Mouse (Mus musculus): ENCODE data around the gene Mark2.

Gene Mark2

DNA sequence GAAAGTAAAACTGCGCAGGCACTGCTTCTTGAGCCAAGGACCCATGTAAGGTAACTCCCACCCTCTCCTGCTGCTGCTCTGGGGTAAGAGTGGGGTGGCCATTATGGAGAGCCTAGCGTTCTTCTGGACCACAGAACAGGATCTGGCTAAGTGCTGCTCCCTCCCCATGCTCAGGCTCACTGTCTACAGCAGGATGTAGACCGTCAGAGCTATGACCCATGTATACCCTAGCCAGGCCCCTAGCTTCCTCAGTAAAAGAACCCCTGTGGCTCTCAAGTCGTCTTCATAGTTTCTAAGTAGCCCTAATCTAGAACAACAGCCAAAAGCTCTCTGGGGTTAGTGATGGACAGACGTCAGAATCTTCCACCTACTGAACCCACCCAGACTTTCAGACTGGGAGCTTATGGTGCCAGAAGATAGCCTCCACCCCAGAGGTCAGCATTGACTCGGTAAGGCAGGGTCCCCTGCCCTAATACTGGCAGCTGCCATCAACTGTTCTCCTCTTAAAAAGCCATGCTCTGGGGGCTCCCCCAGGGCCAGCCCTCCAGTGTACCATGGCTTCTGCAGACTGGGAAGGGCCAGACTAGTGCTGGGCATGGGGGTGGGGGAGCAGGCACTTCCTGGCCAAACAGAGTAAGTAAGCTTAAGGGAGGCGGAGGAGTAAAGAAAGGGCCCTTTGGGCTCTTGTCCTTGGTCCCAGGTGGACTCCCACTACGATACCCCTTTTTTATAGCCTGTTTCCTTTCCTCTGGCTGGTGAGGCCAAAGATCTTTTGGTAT is 47.4 kb downstream of the Mark2 start:
- no peak for DNase-seq

DNA sequence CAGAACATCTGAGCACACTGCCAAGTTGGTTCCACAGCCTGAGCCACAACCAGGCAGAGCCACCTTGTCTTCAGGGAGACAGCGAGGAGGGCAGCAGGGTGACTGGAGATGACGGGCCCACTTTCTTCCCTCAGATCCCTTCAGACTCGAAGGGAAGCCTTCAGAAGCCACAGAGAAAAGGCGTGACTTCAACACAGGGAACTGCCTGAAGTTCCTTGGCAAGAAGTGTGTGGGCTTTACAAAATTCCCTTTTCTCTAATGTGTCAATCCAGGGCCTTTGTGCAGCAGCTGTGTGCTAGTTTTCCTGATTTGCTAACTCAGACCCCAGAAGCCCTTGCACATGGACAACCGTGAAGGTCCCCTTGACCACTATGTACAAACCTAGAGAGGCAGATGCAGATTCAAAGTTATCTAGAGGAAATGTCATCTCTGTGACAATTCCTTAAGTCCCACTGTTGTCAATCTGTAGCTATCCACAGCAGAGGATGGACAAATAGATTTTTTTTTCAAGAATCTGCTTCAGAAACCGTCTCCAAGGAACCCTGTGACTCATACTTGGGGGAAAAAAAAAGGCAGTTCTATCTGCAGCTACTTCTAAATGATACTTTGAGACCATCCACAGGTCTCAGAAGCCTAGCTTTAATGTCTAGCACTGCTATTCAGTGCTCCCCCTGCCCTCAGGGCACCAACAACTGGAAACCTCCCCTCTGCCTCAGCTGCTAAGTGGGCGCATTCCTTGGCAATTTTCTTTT is 49.5 kb downstream of the Mark2 start:
- DNase-seq, result no peak

DNA sequence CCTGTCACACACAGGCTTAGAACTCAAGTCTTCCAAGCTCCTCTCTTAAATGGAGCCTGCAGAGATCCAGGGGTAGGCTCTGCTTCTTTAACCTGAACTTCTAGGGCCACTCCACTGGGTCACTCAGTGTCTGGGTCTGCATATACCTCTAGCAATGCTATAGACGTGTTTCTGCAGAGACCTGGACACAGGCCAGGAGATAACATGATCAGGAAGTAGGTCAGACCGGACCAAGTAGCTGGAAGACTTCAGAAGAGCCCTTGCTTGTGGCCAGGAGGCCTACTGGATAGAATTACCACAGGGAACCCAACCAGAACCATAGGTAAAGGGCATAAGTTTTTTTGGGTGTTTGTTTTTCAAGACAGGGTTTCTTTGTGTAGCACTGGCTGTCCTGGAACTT is 51.9 kb downstream of the Mark2 start:
- DNase-seq, result no peak

DNA sequence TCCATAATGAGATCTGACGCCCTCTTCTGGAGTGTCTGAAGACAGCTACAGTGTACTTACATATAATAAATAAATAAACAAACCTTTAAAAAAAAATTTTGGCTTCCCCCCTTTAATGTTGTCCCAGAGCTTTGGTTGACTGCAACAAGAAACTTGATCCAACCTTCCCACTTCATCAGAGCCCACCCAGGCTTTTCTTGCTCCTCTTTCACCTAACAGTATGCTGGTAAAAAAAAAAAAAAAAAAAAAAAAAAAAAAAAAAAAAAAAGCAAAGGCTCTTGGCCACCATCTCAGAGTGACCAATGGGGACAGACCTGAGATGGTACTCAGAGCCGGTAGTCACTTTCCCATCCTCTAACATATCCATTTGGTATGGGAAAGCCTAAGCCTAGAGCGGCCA is 53.4 kb downstream of the Mark2 start:
- DNase-seq, result no peak

DNA sequence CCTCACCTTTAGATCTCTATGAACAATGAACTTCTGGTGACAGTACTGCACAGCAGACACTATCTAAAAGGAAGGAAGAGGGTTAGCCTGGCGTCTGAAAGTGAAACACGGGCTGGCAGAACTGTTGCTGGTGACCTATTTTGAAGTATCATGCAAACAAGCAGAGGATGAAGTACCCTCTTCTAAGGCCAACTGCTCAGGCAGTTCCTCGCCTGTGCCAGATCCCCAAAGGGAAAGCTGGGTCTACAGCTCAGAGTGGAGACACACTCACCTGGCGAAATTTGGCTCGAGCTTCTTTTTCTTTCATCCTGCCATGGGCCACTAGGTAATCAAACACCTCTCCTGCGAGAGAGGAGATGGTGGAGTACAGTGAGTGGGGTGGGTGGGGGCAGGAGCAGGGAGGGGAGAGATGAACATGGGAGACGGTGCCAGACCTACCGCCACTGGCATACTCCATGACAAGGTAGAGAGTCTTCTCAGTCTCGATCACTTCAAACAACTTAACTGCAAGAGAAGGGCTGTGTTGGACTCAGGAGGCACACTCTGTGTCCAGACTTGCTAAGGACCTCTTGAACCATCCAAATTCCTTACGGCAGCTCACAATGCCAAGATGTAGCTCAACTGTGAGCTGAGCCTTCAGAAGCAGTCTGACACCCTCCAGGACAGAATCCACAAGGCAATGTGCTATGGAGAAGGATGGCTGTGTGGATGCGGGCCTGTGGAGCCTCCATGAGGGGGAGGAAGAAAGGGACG is 54.9 kb downstream of the Mark2 start:
- no peak for DNase-seq

DNA sequence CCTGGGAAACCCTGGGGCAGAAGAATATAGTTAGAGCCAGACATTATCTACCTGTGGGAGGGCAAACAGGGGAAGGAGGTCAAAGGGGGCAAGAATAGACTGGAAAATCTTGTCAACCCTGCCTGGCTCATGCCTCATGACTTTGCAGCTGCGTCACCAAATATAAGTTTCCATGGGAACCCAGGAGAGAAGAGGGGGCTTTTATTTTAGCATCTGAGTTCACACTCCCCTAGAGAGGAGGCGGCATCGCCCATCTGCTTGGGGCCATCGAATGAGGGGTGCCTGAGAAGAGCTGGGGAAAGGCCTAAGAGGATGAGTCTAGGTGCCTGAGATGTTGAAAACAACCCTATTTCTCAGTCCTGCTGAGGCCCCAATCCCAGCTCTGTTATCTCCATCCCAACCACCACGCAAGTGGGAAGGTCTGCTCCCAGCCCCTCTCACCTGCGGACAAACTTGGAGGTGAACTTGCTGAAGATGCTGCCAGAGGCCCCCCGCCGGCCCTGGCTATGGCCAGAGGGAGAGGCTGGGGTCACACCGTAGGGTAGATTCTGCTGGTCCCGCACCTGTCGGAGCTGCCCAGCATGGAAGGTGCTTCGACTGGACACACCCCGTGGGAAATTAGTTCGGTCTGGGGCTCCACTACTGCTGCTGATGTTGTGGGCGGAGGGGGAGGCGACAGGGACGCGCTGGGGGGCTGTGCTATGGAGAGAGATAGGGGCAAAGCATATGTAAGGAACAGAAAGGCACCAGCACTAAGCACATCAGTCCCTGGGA is 60.9 kb downstream of the Mark2 start:
- peak in 1 of 2 experiments; percentile 21 for DNase-seq

DNA sequence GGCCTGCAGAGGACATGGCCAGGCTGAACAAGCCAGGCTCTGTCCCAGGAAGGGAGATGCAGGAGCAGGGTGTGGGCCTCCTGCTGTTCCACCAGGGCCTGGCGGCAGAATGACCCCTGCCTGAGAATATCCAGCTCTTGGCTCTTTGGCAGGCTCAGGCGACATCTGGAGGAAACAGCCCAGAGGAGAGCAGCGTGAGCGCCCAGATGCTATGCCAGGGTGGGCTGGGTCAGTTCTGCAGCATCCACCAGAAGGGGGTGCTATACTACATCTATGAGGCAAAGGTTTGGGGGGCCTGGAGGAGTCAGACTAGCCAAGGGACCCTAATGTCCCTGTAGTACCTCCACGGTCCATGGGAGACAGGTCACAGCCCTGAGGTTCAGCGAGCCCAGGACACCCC is 62.5 kb downstream of the Mark2 start:
- DNase-seq, result peak in 1 of 2 experiments; percentile 74

DNA sequence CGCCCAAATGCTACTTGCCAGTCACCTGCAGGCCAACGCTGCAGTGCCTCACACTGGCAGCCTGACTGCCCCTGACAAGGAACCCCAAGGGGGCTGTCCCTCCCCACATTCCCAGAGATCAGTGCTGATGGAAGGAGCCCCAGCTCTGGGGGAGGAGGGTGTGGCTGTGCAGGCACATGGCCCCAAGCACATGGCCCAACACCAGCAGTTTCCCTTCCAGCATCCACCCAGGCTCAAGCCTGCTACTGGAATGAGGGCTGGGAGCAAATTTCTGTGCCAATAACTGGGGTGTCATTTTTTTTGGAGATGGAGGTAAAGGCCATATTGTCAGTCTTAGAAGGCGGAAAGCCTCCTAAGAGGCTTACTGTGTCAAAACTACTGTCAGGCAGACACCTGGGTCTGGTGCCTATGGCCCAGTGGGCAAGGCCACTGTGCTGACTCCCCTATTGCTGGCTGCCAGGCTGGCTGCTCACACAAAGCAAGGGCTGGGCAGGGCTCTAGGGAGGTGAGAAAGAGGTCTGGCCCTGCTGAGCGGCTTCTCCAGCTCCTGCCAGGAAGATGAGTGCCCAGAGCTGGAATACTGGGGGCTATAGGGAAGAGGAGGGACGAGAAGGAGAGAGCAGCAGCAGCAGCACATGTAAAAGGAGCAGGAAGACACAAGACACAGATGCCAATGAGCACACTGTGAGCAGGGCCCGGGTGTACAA is 63.3 kb downstream of the Mark2 start:
- DNase-seq, result peak in 1 of 2 experiments; percentile 27

DNA sequence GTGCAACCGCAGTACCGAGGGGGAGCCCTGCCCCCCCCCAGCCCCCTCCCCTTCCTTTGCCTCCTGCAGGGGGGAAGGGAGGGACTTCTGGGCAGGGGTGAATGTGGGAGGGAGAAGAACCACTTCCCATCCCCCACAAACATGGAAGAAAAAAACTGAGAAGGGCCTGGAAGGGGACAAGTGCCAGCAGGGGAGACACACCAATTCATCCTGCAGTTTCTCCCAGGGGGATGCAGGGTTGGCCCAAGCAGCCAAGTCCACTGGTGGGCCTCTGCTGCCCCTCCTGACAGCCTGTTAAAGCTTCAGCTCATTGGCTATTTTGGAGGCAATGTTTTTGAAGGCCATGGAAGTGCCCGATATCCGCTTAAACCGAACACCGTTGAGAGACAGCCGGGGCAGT is 64.9 kb downstream of the Mark2 start:
- peak; percentile 37 to 48 for DNase-seq

DNA sequence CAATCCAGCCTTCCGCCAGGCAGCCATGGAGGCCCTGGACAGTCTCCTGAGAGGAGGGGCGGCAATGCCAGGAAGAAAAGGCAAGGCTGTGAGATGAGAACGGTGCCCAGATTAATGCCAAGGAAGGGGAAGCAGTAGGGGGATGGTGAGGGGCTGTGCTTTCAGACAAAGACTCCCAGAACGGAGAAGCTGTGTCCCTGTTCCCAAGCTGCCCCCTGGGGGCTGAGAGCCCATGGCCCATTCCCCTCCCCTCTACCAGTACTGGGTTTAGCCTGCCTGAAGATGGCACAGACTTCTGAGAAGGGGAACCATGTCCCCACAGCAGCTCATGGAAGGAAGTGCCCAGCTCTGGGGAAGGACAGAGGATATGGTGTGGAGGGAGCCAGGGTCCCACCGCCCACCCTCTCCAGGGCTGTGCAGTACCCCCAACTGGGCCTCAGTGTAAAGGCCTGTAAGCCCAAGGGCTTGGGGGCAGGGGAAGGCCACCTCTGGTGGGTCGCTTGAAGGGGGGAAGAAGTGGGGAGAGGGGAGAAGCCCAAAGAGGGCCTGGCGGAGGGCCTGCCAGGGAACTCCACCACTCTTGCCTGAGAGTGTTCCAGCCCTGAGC is 65.5 kb downstream of the Mark2 start:
- peak; percentile 63 to 64 for DNase-seq

DNA sequence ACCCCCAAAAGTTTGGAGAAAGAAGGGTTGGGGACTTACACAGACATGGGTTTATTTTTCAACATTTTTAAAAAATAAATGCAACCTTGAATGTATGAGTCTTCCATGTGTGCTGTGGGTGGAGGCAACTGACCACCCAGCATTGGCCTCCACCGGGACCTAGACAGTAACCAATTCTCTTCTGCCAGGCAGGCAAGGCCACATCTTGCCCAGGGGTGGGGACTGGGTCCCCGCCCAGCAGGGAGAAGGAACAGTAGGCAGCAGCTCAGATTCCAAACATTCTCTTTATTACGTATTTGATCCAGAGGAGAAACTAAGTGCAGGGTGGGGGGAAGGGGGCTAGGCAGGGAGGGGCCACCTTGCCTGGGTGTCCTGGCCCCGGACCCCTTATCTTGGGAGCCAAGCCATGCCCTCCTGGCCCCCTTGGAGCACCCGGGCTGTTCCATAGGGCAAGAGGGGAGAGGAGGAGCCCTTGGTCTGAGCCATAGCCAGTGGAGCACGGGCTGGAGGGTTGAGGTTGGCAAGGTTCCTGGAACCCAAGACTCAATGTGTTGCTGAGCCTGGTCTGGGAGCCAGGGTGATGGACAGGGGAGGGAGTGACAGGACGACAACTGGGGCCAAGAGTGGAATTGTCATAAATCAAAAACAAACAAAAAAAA is 66.4 kb downstream of the Mark2 start:
- DNase-seq, result peak; percentile 82 to 85

DNA sequence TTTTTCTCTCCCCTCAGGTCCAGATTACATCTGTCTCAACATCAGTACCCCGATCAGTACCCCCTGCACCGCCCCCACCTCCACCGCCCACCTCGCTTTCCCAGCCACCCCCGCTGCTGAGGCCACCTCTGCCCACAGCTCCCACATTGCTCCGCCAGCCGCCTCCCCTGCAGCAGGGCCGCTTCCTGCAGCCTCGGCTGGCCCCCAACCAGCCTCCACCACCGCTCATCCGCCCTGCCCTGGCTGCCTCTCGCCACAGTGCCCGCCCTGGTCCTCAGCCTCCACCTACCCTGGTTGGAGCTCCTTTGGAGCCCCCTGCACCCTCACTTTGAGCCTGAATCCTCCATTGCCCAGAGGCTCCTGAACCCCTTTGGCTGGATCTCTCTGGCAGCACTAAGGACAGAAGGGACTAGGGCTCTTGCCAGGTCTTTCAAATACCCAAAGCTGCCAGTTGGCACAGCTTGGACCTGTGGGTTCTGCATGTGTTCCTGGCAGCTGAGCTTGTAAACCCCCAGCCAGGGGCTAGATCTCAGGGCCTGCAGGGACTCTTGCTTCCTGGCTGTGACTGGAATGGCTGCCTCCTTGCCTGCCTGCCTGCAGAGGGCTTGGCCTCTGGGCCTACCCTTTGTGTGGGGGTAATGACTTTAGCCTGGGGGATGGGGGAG is 67.2 kb downstream of the Mark2 start:
- peak; percentile 90 to 94 for DNase-seq

DNA sequence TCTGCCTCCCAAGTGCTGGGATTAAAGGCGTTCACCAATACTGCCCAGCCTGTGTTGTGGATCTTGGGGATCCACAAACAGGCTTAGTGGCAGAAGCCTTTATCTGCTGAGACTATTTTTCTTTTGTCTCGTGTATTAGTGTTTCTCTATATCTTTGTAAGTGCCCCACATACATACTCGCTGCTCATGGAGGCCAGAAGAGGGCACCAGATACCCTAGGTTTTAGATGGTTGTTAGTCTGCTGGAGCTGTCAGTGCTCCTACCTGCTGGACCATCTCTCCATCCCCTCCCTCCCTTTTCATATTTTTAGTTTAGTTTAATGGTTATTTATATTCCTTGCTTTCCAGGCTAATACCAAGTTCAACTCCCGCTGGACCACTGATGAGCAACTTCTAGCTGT is 68.2 kb downstream of the Mark2 start:
- DNase-seq, result peak; percentile 45

DNA sequence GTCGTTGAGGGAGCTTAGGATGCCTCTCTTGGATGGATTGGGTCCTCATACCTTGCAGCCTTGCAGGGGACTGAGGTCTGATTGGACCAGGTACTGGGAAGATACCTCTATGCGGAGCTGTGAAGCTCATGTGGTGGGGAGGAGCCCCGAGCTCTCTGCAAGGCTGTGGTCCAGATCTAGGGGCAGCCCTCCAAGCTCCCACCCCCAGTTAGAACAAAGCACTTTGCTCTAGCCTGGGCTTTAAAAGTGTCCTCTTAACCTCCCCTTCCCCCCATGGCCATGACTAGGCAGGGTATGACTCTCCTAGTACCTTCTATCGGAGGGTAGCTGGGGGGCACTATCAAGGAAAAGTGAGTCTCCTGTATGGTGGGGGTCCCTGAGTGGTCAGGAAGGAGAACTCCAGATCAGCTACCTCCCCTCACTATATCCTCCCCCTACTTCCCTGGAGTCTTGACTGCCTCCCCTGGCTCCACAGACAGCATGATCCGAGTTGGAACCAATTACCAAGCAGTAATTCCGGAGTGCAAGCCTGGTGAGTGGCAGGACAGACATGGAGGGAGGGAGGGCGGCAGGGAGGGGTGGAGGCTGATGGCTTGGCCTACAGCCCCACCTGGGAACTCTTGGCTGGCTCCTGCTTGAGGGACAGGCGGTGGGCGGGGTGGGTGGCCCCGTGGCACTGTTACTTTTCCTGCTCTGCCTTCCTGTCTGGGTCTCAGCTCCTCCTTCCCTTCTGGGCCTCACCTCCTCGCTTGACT is 72.2 kb downstream of the Mark2 start:
- DNase-seq, result peak; percentile 85

DNA sequence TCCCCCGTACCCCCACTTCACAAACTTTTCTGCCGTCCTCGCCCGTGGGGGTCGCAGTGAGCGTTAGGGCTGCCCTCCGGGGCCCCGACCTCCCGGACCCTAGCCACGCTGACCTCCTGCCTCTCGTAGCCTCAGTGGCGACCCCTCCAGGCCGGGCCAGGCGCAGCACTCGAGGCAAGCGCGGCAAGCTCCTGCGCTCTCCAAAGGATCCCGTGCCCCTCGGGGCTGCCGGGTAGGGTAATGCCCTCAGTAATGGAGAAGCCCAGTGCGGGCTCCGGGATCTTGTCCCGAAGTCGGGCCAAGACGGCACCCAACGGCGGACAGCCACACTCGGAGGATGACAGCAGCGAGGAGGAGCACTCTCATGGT is 73.0 kb downstream of the Mark2 start:
- DNase-seq, result peak; percentile 86 to 94

DNA sequence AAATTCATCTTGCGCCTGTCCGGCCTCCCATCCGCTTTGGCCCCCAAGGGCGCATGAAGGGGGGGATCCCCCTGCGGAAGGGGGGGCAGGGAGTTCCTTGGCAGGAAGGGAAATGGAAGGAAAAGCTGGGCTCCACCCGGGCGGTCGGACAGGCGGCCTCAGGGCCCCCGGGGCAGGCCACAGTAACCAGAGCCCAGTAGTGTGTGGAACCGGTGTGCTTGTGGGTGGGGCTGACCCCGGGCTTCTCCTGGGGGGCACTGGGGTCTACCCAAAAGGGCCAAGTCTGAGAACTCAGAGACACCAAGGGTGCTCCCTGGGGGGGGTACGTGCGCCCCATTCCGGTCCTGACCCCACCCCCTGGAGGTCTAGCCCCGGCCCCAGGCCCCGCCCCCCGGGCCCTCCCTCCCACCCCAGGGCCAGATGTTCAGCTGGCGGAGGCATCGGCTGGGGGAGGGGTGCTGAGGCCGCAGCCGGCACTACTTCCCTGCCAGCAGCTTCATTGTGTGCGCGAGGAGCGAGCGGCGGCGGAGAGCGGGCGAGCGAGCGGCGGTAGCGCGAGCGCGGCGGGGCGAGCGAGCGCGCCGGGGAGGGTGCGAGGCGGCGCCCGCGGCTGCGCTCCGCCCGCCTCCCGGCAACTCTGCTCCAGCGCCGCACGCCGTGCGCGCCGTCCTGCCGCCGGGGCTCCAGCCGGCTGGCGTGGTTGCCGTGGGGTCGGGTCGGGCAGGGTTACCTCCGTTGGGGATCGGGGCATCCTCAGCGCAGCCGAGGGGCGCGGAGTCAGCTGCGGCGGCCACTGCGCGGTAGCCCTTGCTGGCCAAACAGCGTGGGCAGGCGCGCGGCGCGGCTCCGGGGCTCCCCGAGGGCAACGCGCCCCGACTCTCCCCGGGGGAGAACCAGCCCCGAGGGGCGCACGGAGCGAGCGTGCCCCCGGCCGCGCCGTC is 73.6 kb downstream of the Mark2 start:
- DNase-seq, result peak; percentile 78 to 84

DNA sequence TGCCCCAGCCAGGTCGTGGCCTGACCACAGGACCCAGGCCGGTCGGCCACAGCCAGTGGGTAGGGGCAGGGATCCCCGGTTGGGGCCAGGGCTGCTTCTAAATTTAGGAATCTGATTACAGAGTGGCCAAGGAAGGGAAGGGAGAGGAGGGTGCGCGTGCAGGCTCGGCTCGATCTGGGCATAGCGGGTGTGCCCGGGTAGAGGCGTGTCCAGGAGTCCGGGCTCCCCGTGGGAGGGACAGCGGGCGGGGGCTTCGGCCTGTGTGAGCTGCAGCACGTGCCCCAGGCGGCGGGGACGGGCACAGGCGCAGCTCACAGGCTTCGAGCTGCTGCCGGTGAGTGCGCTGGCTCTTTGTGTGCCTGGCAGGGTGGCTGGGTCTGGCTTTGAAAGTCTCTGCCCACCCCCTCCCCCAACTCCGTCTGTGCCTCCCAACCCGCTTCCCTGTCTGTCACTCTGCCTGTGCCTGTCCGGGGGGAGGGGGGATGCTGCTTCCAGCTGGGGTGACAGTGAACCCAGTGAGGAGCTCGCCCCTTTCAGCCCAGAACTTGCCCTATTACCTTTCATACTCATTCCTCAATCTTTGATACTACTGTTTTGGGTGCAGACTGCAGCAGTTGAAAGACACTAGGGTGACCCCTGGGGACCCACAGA is 74.4 kb downstream of the Mark2 start, which contains the start of gene Rcor2:
Rcor2 (plus strand) TSS at position 235 of the 651 bp plus-strand sequence.
- peak; percentile 79 to 83 for DNase-seq

DNA sequence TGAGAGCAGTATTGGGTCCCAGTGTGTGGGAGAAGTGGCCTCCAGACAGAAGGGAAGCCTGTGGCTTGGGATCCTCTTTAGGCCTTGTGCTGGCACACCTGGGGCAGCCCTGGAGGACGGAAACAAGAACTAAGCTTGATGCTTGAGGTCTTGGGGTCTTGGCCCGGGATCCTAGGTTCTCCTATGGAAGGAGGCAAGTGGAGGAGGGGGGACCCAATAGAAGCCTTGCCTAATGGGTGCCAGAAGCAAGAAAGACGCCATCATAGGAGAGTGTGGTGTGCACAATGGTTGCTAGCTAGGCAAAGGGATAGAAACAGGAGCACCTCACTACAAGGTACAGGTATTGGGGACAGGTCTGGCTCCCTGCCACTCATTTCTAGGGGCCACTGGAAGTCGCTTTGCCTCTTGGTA is 75.2 kb downstream of the Mark2 start:
- DNase-seq, result peak; percentile 57 to 61

Data from cerebellum, postnatal 14 days (tissue).